Mouse (Mus musculus) stomach, postnatal 0 days (tissue): Measurements from ENCODE around the gene Adcy9. TPM values are rescaled to one million over a fixed set of nuclear protein-coding genes. Genes with fewer than 3 reads are reported as not detected.
A peak's percentile ranks its signal among the peaks of the same experiment; 100 is the strongest.

ENCODE experiments used
- ATAC-seq: fragments of 200-750 bp; cut with Nextera tagmentation; 2 replicates; pipeline ENCODE4 v1.8.0; 2017; ENCODE audit not compliant: low FRiP score, low TSS enrichment
- DNase-seq: peaks from one replicate; pipeline ENCODE4 v3.0.0-alpha.2; 2016; ENCODE audit warnings: low spot score
- H3K27ac ChIP-seq: fragments of 300-500 bp; sonication (generic); replicated peaks from 2 replicates; pipeline ENCODE4 v1.5.1; 2014; ENCODE audit warnings: mild to moderate bottlenecking, control low read depth
- H3K27me3 ChIP-seq: fragments of 300-500 bp; sonication (generic); 2 replicates; pipeline ENCODE4 v1.6.1; 2014; ENCODE audit warnings: low read length; ENCODE audit not compliant: control insufficient read depth, insufficient read depth
- H3K36me3 ChIP-seq: fragments of 300-500 bp; sonication (generic); 2 replicates; pipeline ENCODE4 v1.6.1; 2014; ENCODE audit warnings: low read length, mixed read lengths; ENCODE audit not compliant: control insufficient read depth, insufficient read depth
- H3K4me1 ChIP-seq: fragments of 300-500 bp; sonication (generic); replicated peaks from 2 replicates; pipeline ENCODE4 v1.6.1; 2014; ENCODE audit warnings: antibody characterized with exemption; ENCODE audit not compliant: control insufficient read depth, insufficient read depth
- H3K4me2 ChIP-seq: fragments of 300-500 bp; sonication (generic); replicated peaks from 2 replicates; pipeline ENCODE4 v1.6.1; 2014; ENCODE audit warnings: low read depth, mild to moderate bottlenecking, control low read depth, moderate library complexity
- H3K4me3 ChIP-seq: fragments of 300-500 bp; sonication (generic); 2 replicates; pipeline ENCODE4 v1.5.1; 2014; ENCODE audit warnings: low read depth, low read length, control low read depth
- H3K9ac ChIP-seq: fragments of 300-500 bp; sonication (generic); 2 replicates; pipeline ENCODE4 v1.6.1; 2014; ENCODE audit warnings: mild to moderate bottlenecking, low read length, control low read depth, mixed read lengths
- H3K9me3 ChIP-seq: fragments of 300-500 bp; sonication (generic); 2 replicates; pipeline ENCODE4 v1.6.1; 2016; ENCODE audit warnings: low read length; ENCODE audit not compliant: control insufficient read depth
- CTCF ChIP-seq: IDR thresholded peaks from 2 replicates; pipeline ENCODE4 v1.5.1; 2016; ENCODE audit warnings: antibody characterized with exemption, low read depth, mild to moderate bottlenecking, moderate library complexity
- EP300 ChIP-seq: optimal IDR thresholded peaks from 2 replicates; pipeline ENCODE3; 2016; ENCODE audit warnings: antibody characterized with exemption
- WGBS: fragments of 180-500 bp; shearing (Covaris S2); extraction: QIAGEN DNeasy Blood & Tissue Kit; methylation state at CpG from one replicate; pipeline ENCODE4 v1.1.7; 2014; 5-methylcytosine and 5-hydroxymethylcytosine counted together
- polyA plus RNA-seq: library from polyadenylated mRNA; unstranded; fragments of >200 nt; fragmentation: Nextera tagmentation; extraction: Ambion mirVana; gene quantifications from 2 replicates; pipeline ENCODE4 v1.2.1, GENCODE M21; 2015

Gene Adcy9
- polyA plus RNA-seq: 1.2 and 1.3 TPM in 2 replicates

DNA sequence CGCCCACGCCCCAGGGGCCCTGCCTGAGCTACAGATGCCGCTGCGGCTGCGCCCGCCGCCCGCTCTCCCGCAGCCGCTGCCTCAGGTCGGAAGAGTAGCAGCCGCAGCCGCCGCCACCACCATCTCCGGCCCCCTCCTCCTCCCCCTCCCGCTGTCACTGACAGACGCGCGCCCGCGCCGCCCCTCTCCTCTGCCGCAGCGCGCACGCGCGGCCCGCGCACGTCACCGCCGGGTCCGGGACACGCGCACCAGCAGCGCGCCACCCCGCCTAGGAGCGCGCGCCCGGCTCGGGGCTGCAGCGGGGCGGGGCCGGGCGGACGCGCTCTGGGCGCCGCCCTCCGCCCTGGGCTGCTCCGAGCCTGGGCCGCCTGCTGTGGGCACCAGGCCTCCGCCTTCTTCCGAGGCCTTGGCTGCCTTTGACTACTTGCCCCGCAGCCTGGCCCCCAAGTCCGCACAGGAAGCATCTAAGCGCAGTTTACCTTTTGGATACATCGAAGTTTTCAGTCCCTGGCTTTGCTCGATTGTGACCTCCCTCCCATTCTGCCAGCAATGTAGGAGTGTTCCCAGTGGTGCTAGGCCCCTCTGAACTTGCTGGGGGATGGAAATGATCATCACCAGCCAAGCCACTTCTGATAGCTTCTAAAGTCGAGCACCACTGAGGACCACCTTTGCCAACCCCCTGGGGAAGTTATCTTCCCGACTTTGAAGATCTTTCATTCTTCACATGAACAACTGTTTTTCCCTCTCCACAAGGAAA is at the start of gene Adcy9:
Gene Adcy9 (minus strand): TSS at position 201 of the 757 bp plus-strand sequence.
- no peaks in the 10 kb centered on the region for H3K36me3 ChIP-seq
- WGBS: 1% methylated on average over 22 of the region's 64 CpGs
- peak within 1 kb of the TSS; percentile 95 for H3K4me2 ChIP-seq
- DNase-seq (peak; percentile 89), ATAC-seq (peak; percentile 95)
- H3K4me1 ChIP-seq: peaks cover 3% of the 10 kb centered on the region
- no peaks in the 10 kb centered on the region for H3K9me3 ChIP-seq
- H3K9ac ChIP-seq: peak within 1 kb of the TSS; percentile 84
- H3K27ac ChIP-seq: peak within 1 kb of the TSS; percentile 91
- H3K27me3 ChIP-seq: no peaks in the 10 kb centered on the region
- H3K4me3 ChIP-seq: peak within 1 kb of the TSS; percentile 81
- TF ChIP-seq EP300: no peak
- peak; percentile 14; the same call in 1 of the 2 replicates for TF ChIP-seq CTCF

DNA sequence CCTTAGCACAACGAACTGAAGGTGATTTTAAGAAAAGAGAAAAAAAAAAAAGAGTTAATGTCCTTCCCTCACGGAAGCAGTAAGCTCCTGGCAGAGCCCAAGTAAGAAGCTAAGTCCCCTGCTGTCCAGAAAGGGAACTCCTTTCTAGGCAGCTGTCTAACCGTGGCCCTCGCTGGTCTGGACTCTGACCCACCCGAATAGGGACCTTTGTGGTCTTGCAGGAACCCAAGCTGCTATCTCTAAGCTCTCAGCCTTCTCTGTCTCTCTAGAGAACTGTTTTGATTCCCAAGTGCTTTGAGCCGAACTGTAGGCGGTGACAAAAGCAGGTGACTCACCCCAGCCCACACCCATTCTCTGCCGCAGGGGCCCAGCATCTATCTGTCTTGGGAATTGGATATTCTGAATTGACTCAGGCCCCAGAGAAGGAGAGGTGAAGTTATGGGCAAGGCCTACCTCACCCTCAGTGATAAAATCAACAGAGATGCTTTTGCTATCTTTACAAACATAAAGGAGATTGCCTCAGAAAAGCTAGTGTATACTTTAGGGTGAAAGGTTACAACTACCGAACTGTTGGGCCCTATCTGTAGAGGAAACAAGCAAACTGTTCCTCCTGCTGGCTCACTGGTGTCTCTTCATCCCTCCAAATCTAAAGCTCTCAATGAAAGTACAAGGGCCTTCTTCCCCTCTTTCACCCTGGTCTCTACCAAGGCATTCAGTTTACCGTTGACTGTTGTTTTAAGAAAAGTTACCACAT is 49.5 kb upstream of the Adcy9 start:
- Histone ChIP-seq H3K27ac (peak overlapping the region; percentile 36), H3K4me3 (no peak overlapping the region), H3K36me3 (no peaks in the 10 kb centered on the region), H3K27me3 (no peaks in the 10 kb centered on the region), H3K9me3 (no peaks in the 10 kb centered on the region), H3K9ac (no peak overlapping the region), H3K4me1 (peaks cover 8% of the 10 kb centered on the region; the same call in 1 of the 2 replicates), H3K4me2 (no peak overlapping the region)
- peak; percentile 58 for TF ChIP-seq CTCF
- TF ChIP-seq EP300: no peak
- peak; percentile 55 for DNase-seq
- 44% methylated on average over 10 of the region's 10 CpGs for WGBS
- peak; percentile 74 for ATAC-seq

DNA sequence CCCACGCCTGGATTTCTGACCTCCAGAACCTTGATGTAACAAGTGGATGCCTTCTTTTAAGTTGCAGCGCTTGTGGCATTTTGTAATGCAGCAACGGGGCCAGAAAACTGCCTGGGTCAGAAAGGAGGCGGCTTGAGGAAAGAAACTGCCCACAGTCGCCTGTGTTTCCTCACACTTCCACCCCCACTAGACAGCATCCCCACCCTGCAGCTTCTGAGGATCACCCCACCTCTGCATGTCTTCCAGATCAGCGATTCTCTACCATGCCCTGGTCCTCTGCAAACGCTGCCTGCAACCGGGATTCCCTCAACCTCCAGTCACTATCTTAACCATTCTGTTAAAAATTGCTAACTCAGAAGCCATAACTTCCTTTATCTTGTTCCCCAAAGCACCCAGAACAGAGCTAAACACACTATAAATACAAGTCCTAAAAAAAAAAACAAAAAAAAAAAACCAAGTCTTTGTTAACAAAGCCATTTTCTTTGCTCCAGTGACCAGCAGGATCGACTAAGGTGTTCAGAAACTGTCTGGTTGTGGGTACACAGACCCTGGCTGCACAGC is 44.3 kb upstream of the Adcy9 start:
- Histone ChIP-seq H3K9me3 (no peaks in the 10 kb centered on the region), H3K27ac (no peak overlapping the region), H3K4me2 (no peak overlapping the region), H3K9ac (no peak overlapping the region), H3K36me3 (no peaks in the 10 kb centered on the region), H3K4me1 (no peaks in the 10 kb centered on the region), H3K4me3 (no peak overlapping the region), H3K27me3 (no peaks in the 10 kb centered on the region)
- ATAC-seq: no peak
- WGBS: 60% methylated on average over 9 of the region's 9 CpGs
- TF ChIP-seq EP300: no peak
- no peak for TF ChIP-seq CTCF
- no peak for DNase-seq

DNA sequence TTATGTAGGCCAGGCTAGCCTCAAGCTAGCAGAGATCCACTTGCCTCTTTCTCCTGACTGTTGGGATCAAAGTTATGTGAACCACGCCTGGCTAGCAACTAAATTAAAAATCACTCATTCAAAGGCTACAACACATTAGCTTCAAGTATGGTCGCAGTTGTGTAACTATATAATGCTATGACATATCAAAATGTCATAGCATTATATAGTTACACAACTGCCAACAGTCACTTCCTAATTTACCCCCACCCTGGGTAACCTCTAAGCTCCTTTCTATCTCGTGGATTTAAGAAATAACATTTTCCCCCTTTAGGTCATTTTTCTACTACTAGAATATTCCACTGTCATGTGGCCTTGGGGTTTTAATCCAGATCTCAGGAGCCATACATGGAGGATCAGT is 37.6 kb upstream of the Adcy9 start:
- DNase-seq (no peak), ATAC-seq (no peak)
- no peaks in the 10 kb centered on the region for H3K4me1 ChIP-seq
- H3K9me3 ChIP-seq: no peaks in the 10 kb centered on the region
- 84% methylated on average over 3 of the region's 3 CpGs for WGBS
- no peaks in the 10 kb centered on the region for H3K27me3 ChIP-seq
- H3K4me3 ChIP-seq: no peak overlapping the region
- H3K36me3 ChIP-seq: no peaks in the 10 kb centered on the region
- TF ChIP-seq CTCF (no peak), EP300 (no peak)
- no peak overlapping the region for H3K27ac ChIP-seq
- no peak overlapping the region for H3K9ac ChIP-seq
- no peak overlapping the region for H3K4me2 ChIP-seq

DNA sequence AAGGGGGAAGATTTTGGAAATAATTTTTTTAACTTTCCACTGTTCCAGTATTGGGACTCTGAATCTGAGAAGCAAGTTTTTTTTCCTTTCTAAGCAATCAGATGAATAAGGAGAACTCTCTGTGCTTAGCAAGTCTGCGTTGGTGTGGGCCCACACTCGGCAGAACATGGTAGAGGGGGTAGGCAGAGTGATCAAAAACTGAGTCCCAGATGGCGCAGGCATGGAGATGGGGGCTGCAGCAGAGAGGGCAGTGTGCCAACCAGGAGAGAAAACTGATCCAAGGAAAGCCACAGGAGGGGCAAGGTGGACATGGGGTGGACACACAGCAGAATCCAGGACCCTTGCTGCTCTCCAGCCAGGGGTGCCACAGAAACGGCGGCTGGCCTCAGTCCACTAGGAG is 36.1 kb upstream of the Adcy9 start:
- H3K4me3 ChIP-seq: no peak overlapping the region
- no peaks in the 10 kb centered on the region for H3K36me3 ChIP-seq
- TF ChIP-seq EP300: no peak
- TF ChIP-seq CTCF: no peak
- no peak overlapping the region for H3K4me2 ChIP-seq
- no peaks in the 10 kb centered on the region for H3K27me3 ChIP-seq
- no peaks in the 10 kb centered on the region for H3K4me1 ChIP-seq
- no peaks in the 10 kb centered on the region for H3K9me3 ChIP-seq
- 73% methylated on average over 5 of the region's 5 CpGs for WGBS
- H3K9ac ChIP-seq: no peak overlapping the region
- ATAC-seq: no peak
- no peak overlapping the region for H3K27ac ChIP-seq
- no peak for DNase-seq
